Mouse (Mus musculus): ENCODE results near the gene Rgs19. TPM values are rescaled to one million over a fixed set of nuclear protein-coding genes. Genes with fewer than 3 reads are reported as not detected.

The Rgs19 gene
- polyA plus RNA-seq, 1 experiment from 2014 or later, result 67.7 TPM

GRCm38 (mm10) chr2:181679951-181680715, 13.6 kb downstream of the Rgs19 start, which contains the start of gene Tcea2:
Gene Tcea2, plus strand, starts transcription at chr2:181680310.
- H3K27me3 ChIP-seq (ENCODE audit: insufficient read depth, poor library complexity, severe bottlenecking), result peaks cover 11% of the 10 kb centered on the region; the same call in 1 of the 2 replicates
- H3K9me3 ChIP-seq, result no peaks in the 10 kb centered on the region
- no peaks in the 10 kb centered on the region for H3K36me3 ChIP-seq
- peaks cover 29% of the 10 kb centered on the region for H3K4me1 ChIP-seq
- peak within 1 kb of the TSS; percentile 78 for H3K4me3 ChIP-seq
- peak within 1 kb of the TSS; percentile 91 for H3K27ac ChIP-seq
- peak; percentile 88 for DNase-seq (ENCODE audit: low spot score)
- WGBS, result under 1% methylated on average over 69 of the region's 69 CpGs

DNA sequence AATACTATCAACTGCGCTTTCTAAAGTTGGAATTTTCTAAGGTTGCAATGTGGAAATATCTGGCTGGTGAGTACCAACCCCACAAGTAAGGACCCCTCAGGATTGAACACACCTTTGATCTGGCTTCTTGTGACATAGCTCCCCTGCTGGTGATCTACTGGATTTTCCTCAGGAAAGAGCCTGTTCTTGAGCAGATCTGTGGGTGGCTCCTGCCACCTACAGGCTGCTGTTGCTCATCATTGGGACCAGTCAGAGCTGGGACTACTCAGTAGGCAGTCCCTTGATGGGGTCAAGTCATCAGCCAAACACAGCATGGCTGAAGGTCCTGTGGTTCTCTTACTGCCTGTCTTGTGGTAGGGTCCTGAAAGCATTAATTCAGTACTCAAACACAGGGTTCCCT, 15.0 kb downstream of the Rgs19 start:
- Histone ChIP-seq H3K27ac (no peak overlapping the region), H3K4me3 (no peak overlapping the region), H3K4me1 (peaks cover 34% of the 10 kb centered on the region), H3K36me3 (no peaks in the 10 kb centered on the region), H3K27me3 (ENCODE audit: insufficient read depth, poor library complexity, severe bottlenecking) (peaks cover 23% of the 10 kb centered on the region), H3K9me3 (no peaks in the 10 kb centered on the region)
- peak; percentile 94 for DNase-seq (ENCODE audit: low spot score)
- 50% methylated on average over 1 of the region's 1 CpGs for WGBS

DNA sequence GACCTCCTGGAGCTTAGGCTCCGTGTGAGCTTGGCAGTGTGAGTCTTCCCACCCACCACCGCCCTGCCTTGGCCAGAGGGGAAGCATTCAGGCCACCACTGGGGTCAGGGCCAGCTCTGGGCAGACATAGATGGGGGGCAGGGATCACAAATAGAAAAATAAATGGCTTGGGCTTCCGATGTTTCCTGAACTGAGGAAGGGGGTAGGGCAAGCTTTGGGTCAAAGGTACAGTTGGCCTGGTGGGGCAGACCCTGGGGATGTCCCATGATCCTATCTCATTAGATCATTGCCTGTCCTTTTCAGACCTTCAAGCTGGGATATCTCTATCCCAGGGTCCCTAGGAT, 16.1 kb downstream of the Rgs19 start:
- Histone ChIP-seq H3K9me3 (no peaks in the 10 kb centered on the region), H3K27me3 (ENCODE audit: insufficient read depth, poor library complexity, severe bottlenecking) (peaks cover 26% of the 10 kb centered on the region), H3K27ac (no peak overlapping the region), H3K4me3 (no peak overlapping the region), H3K36me3 (no peaks in the 10 kb centered on the region), H3K4me1 (peaks cover 42% of the 10 kb centered on the region)
- WGBS, result 46% methylated on average over 3 of the region's 3 CpGs
- no peak for DNase-seq (ENCODE audit: low spot score)

DNA sequence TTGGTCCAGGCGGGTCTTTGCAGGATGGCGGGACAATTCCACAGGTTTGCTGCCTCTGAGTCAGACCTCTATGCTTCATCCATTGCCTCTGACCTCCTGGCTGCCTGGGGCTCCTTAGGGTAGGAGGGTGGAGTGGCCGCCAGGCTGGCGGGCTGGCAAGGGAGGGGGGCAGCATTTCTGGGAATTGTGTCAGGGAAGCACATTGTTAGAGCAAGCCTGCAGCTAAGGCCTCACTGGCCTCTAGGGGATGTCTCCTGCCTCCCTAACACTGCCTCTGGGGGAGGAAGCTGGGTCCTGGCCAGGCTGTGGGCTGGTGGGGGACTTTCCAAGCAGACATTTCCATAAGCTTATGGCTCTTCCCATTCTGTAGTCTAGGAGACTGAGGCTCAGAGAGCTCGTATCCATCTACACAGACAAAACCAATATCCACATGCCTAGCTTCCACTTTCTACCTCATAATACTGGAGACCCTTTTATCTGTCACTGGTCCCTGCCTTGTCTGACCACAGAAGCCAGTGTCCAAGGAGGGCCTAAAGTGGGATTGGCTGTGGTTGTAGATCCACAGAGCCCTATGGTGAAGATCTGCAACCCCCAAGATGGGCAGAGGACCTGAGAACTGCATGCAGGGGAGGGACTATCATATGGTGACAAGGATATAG, 16.6 kb downstream of the Rgs19 start:
- WGBS, result 49% methylated on average over 5 of the region's 5 CpGs
- Histone ChIP-seq H3K9me3 (no peaks in the 10 kb centered on the region), H3K4me1 (peaks cover 42% of the 10 kb centered on the region), H3K4me3 (no peak overlapping the region), H3K27me3 (ENCODE audit: insufficient read depth, poor library complexity, severe bottlenecking) (peaks cover 31% of the 10 kb centered on the region), H3K27ac (0 out of 2 replicates have a peak overlapping the region, but pooled peaks have one; percentile 19), H3K36me3 (no peaks in the 10 kb centered on the region)
- no peak for DNase-seq (ENCODE audit: low spot score)

- Histone ChIP-seq H3K36me3 (no peaks in the 10 kb centered on the region), H3K27me3 (ENCODE audit: insufficient read depth, poor library complexity, severe bottlenecking) (peaks cover 39% of the 10 kb centered on the region), H3K4me3 (no peak overlapping the region), H3K9me3 (no peaks in the 10 kb centered on the region), H3K4me1 (peaks cover 45% of the 10 kb centered on the region), H3K27ac (0 out of 2 replicates have a peak overlapping the region, but pooled peaks have one; percentile 19)
- WGBS, result 41% methylated on average over 2 of the region's 2 CpGs
- no peak for DNase-seq (ENCODE audit: low spot score)
Measured at GRCm38 (mm10) chr2:181676424-181676823, 17.4 kb downstream of the Rgs19 start.

GRCm38 (mm10) chr2:181675454-181675853, 18.3 kb downstream of the Rgs19 start:
- Histone ChIP-seq H3K27ac (peak overlapping the region; percentile 83), H3K4me3 (peak overlapping the region; percentile 52), H3K9me3 (no peaks in the 10 kb centered on the region), H3K27me3 (ENCODE audit: insufficient read depth, poor library complexity, severe bottlenecking) (peaks cover 48% of the 10 kb centered on the region), H3K36me3 (no peaks in the 10 kb centered on the region), H3K4me1 (peaks cover 46% of the 10 kb centered on the region)
- 2% methylated on average over 14 of the region's 14 CpGs for WGBS
- DNase-seq (ENCODE audit: low spot score), result peak; percentile 86

- H3K4me3 ChIP-seq, result no peak overlapping the region
- WGBS, result 82% methylated on average over 4 of the region's 4 CpGs
- peak overlapping the region; percentile 83; the same call in 1 of the 2 replicates for H3K27ac ChIP-seq
- DNase-seq (ENCODE audit: low spot score), result no peak
- H3K9me3 ChIP-seq, result no peaks in the 10 kb centered on the region
- H3K4me1 ChIP-seq, result peaks cover 51% of the 10 kb centered on the region
- peaks cover 4% of the 10 kb centered on the region; the same call in 1 of the 2 replicates for H3K36me3 ChIP-seq
- peaks cover 54% of the 10 kb centered on the region for H3K27me3 ChIP-seq (ENCODE audit: insufficient read depth, poor library complexity, severe bottlenecking)
Measured at GRCm38 (mm10) chr2:181674934-181675333, 18.8 kb downstream of the Rgs19 start.

GRCm38 (mm10) chr2:181673501-181673900, 20.3 kb downstream of the Rgs19 start:
- H3K4me1 ChIP-seq, result peaks cover 49% of the 10 kb centered on the region
- H3K9me3 ChIP-seq, result no peaks in the 10 kb centered on the region
- no peak overlapping the region; the same call in 1 of the 2 replicates for H3K27ac ChIP-seq
- no peak for DNase-seq (ENCODE audit: low spot score)
- no peak overlapping the region for H3K4me3 ChIP-seq
- peaks cover 68% of the 10 kb centered on the region for H3K27me3 ChIP-seq (ENCODE audit: insufficient read depth, poor library complexity, severe bottlenecking)
- WGBS, result 53% methylated on average over 1 of the region's 1 CpGs
- peaks cover 4% of the 10 kb centered on the region; the same call in 1 of the 2 replicates for H3K36me3 ChIP-seq

GRCm38 (mm10) chr2:181671984-181672383, 21.8 kb downstream of the Rgs19 start:
- Histone ChIP-seq H3K9me3 (no peaks in the 10 kb centered on the region), H3K36me3 (peaks cover 4% of the 10 kb centered on the region; the same call in 1 of the 2 replicates), H3K27ac (no peak overlapping the region; the same call in 1 of the 2 replicates), H3K27me3 (ENCODE audit: insufficient read depth, poor library complexity, severe bottlenecking) (peaks cover 74% of the 10 kb centered on the region), H3K4me3 (no peak overlapping the region), H3K4me1 (peaks cover 46% of the 10 kb centered on the region)
- DNase-seq (ENCODE audit: low spot score), result no peak
- 22% methylated on average over 7 of the region's 7 CpGs for whole genome bisulfite sequencing

- peaks cover 43% of the 10 kb centered on the region for H3K4me1 ChIP-seq
- H3K27ac ChIP-seq, result peak within 1 kb of the TSS; percentile 84
- DNase-seq (ENCODE audit: low spot score), result no peak
- H3K27me3 ChIP-seq (ENCODE audit: insufficient read depth, poor library complexity, severe bottlenecking), result peaks cover 73% of the 10 kb centered on the region
- peaks cover 4% of the 10 kb centered on the region; the same call in 1 of the 2 replicates for H3K36me3 ChIP-seq
- WGBS, result under 1% methylated on average over 43 of the region's 43 CpGs
- H3K9me3 ChIP-seq, result no peaks in the 10 kb centered on the region; the same call in 1 of the 2 replicates
- peak within 1 kb of the TSS; percentile 71 for H3K4me3 ChIP-seq
Measured at GRCm38 (mm10) chr2:181671326-181671725, 22.5 kb downstream of the Rgs19 start, which contains the start of gene Sox18. Gene Sox18, minus strand, starts transcription at chr2:181671640.

DNA sequence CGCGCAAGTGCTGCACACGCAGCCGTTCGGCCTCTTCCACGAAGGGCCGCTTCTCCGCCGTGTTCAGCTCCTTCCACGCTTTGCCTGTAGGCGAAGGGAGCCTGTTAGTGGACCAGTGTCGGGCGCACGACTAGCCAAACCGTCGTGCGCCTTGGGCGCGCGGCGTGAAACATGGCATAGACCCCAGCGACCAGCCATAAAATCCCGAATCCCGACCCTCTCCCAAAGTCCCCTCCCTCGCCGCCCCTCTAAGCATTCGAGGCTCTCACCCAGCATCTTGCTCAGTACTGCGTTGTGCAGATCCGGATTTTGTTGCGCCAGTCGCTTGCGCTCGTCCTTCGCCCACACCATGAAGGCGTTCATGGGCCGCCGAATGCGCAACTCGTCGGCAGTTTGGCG, 22.9 kb downstream of the Rgs19 start:
- Histone ChIP-seq H3K4me1 (peaks cover 40% of the 10 kb centered on the region), H3K36me3 (peaks cover 4% of the 10 kb centered on the region; the same call in 1 of the 2 replicates), H3K4me3 (peak overlapping the region; percentile 71), H3K9me3 (no peaks in the 10 kb centered on the region; the same call in 1 of the 2 replicates), H3K27me3 (ENCODE audit: insufficient read depth, poor library complexity, severe bottlenecking) (peaks cover 73% of the 10 kb centered on the region), H3K27ac (peak overlapping the region; percentile 84)
- no peak for DNase-seq (ENCODE audit: low spot score)
- WGBS, result 1% methylated on average over 41 of the region's 41 CpGs

- Histone ChIP-seq H3K4me3 (peak overlapping the region; percentile 71), H3K9me3 (no peaks in the 10 kb centered on the region; the same call in 1 of the 2 replicates), H3K4me1 (peaks cover 35% of the 10 kb centered on the region), H3K36me3 (peaks cover 4% of the 10 kb centered on the region; the same call in 1 of the 2 replicates), H3K27ac (peak overlapping the region; percentile 84), H3K27me3 (ENCODE audit: insufficient read depth, poor library complexity, severe bottlenecking) (peaks cover 73% of the 10 kb centered on the region)
- DNase-seq (ENCODE audit: low spot score), result no peak
- WGBS, result 4% methylated on average over 56 of the region's 56 CpGs
Measured at GRCm38 (mm10) chr2:181670285-181670912, 23.4 kb downstream of the Rgs19 start.
